Mouse (Mus musculus) c-Kit-negative CD71-positive TER-119-positive erythroid progenitor cells, embryonic 14.5 days (primary cell): ENCODE data around the gene Nudcd3.
"Not testable (repeated sequence)": the region's sequence is repeated elsewhere in the genome, so short reads cannot be mapped to it uniquely, and the experiment has no call there.

Experiments
- DNase-seq: peaks from one replicate; pipeline ENCODE4 v3.0.0-alpha.2; 2013; ENCODE audit warnings: low read depth, low spot score

The Nudcd3 gene

DNA sequence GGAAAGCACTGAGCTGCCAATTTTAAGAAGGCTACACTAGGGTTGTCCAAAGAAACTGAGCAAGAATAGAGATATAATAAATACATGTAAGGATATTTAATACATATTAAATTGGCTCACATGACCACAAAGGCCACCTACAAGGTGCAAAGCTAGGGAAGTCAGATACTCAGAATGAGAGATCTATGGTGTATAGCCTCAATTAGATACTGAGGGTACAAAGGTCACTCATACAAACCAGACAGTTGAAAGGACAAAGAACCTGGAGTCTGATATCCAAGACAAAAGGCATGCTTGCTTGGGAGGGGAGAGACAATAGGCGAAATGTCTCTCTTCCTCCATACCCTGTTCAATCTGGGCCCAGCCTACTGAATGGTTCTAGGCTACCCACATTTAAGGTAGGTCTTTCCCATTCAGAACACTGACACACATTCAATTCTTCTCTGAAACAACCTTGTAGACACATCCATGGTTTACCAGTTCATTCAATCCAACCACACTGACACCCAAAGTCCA, 76.6 kb downstream of the Nudcd3 start:
- DNase-seq: no peak

DNA sequence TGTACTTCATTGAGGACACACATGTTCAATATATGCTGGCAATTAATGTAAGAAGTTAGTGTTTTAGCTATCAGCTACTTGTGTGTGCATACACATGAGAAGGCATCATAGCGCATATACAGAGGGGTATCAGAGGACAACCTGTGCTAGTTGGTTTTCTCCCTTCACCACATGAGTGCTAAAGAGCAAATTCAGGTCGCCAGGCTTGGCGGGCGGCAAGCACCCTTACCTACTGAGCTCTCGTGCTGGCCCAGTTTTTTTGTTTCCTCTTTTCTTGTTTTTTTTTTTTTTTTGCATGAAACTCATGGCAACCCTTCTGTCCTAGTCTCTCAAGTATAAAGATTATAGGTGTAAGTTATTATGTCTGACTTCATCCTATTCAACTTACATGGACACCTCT, 77.6 kb downstream of the Nudcd3 start:
- DNase-seq: no peak

DNA sequence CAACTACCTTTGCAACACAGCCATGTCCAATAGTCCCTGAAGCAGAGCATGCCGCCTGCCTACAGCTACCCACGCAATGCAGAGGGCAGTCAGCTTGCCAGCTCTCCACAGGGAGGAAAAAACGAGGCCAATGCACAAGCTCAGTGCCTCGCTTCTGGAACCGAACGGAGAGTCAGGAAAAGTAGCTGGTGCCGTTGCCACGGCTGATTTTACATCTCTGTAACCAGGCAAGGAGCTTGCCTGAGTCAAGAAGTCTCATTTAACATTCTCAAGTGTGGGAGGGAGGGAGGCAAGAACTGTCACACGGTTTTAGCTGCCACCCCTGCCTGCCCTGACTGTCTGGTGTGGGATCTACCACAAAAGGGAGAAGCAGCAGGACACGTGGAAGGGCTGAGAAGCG, 79.6 kb downstream of the Nudcd3 start:
- no peak for DNase-seq

DNA sequence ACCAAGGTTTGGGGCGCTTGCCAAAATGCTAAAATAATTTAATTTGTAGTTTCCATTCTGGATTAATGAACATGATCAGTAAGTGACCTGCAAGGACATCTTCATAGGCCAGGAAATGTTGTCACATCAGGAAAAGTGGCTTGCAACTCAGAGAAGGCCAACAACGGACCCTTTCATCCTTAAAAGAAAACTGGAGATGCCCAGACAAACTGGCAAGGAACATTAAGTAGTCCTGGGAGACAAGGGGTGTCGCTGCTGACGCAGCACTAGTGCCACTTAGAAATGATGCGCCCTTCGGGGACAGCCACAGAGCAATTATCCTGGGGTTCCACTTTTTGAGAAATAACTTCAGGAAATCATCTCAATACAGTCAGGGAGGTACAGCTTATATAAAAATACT, 80.2 kb downstream of the Nudcd3 start:
- DNase-seq: no peak

DNA sequence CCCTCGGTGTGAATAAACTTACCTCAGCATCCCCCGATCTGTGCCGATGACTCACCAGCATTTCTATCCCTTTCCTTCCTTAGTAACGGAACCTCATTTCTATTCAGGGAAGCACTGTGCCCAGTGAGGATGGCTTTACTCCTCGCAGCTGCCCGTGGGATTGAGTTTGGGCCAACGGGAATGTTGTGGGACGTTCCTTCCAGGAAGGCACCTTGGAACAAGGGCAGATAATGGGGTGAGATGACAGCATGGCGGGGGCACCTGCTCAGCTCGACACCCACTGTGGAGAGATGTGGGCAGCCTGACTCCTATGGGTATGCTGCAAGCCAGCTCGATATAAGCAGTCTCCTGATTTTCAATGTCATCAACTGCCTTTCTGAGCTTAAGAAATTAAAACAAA, 80.9 kb downstream of the Nudcd3 start:
- no peak for DNase-seq

DNA sequence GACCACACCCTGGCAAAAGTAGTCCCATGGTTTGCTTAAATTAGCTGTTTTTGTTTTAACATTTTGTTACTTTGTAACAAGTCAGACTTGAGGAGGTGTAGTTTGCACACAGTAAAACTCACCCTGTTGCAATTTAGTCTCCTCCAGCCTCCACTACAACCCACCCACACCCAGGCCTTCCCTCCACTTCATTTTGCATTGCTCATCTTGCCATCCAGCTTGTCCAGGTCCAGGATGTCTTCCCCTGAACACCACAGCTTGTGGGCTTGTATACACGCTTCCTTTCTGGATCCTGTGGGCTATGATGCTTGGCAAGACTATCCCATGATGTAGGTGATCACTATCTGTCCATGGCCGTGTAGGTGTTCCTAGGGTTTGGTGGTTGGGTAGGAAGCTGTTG, 82.3 kb downstream of the Nudcd3 start:
- no peak for DNase-seq

DNA sequence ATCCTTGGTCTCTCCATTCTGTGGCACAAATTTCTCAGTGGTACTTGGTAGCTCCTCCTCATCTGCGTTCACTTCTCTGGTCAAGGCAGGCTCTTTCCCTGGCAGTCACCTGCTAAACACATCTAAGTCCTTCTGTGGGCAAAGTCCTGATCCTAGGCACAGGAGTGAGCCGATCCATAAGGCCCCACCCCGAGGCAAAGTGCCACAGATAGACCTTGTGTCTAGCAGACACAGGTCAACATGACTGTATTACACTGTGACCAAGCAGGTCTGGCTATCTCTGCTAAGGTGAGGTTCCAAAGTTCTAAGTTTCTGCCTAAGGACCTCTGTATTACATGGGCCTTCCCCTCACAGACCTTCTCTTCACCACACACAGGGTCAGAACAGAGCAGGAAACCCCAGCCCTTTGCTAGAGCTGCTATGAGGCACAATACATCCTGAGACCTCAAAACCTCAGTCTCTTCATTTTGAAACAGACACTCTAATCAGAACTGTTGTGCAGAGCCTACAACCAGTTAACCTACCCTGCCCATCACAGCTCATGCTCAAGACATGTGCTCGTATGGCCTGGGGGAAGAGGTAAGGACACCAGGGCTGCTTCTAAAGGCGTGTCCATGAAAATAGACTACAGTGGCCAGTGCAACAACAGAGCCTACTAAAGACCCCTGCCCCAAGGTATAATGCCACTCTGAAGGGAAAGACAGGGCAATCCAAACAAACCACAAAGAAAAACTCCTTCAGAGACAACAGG, 88.3 kb downstream of the Nudcd3 start:
- DNase-seq: no peak

DNA sequence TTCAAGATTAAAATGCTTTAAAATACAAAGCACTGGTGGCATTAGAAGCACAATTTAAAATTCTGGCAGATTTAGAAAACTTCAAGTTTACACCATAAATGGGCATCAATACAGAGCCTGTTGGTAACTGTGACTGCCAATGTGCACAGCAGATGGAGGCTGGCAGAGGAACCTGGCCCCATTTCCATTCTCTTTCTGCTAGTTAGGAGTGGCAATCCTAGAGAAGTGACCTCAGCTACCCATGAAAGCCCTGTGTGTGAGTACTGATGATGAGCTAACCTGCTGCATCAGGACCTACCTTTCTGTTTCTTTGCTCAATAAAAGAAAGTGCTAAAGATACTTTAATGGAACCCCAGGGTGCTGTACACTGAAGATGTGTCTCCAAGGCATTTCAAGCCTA, 90.2 kb downstream of the Nudcd3 start:
- no peak for DNase-seq

DNA sequence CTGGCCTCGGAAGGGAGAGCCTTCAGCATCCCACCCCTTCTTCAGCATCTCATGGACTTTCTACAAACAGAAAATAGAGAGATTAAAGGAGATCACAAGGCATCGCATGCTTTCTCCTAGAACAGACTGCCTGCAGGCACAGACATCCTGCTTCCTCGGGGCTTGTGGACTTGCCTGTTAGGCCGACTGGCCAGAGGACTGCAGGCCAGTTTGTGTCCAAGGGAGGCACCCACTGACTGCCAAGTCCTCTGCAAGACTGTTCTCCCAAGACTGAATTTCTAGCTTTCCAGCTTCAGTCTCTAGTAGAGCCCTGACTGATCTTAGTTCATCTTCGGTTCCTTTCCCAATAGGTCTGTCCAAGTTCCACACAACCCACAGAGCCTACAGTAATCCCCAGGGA, 91.9 kb downstream of the Nudcd3 start:
- DNase-seq: no peak

DNA sequence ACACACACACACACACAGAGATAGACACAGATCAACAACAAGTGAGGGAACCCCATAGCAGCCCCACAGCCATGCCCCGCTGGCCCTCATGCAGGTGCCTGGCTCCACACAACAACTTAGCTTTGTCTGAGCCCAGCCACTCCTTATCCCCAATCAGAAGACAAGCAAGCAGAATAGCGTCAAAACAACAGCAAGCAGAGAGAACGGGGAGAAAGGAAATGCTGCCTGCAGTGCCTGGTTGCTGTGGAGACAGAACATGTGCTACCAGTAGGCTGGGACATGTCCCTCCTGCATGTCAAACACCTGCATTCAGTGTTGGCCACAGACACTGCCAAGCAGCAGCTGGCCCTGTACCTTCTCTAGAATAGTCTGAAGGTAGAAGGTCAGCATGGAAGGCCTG, 92.5 kb downstream of the Nudcd3 start:
- no peak for DNase-seq

DNA sequence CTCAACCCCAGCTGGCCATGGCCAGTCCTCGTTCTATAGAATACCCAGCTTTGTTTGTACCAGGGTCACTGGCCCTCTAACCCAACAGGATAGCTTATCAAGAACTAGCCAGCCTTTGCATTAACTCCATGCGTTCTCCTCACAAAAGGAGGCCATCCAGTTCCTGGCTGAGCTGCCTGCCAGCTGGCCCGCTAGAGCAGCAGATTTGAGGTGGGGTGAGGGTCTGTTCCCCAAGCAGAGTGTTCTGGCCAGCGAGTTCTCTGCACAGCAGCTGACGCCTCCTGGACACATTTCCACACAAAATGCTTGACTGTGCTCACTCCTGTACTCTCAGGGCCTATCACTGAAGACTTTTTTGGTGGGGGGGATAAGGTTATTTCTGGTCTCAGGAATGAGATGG, 95.5 kb downstream of the Nudcd3 start:
- no peak for DNase-seq

DNA sequence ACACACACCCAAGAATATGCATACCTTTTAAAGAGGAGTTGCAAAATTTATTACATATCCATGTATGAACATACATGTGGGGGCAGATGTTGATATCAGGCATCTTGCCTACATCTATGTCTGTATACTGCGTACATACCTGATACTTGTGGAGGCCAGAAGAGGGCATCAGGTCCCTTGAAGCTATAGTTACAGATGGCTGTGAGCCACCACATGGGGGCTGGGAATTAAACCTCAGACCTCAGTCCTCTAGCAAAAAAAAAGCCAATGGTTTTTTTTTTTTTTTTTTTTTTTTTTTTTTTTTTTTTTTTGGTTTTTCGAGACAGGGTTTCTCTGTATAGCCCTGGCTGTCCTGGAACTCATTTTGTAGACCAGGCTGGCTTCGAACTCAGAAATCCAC, 103.6 kb downstream of the Nudcd3 start:
- DNase-seq: not testable (repeated sequence)

DNA sequence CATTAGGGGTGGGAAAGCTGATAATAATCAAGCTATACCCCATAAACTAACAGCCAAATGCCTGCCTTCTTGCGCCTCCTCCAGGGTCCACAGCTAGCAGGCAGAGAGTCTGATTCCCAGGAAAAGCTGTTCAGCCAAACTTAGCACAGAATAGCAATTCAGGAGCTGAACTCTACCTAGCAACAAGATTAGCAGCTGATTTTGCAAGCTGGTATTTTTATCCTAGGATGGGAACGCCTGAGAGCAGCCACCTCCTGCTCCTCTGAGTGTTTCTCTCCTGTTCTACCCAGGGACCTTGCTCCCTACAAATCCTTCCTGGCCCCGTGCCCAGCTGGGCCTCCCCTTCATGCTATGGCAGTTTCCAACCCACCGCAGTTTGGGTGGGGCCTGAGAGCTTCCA, 113.2 kb downstream of the Nudcd3 start:
- no peak for DNase-seq

DNA sequence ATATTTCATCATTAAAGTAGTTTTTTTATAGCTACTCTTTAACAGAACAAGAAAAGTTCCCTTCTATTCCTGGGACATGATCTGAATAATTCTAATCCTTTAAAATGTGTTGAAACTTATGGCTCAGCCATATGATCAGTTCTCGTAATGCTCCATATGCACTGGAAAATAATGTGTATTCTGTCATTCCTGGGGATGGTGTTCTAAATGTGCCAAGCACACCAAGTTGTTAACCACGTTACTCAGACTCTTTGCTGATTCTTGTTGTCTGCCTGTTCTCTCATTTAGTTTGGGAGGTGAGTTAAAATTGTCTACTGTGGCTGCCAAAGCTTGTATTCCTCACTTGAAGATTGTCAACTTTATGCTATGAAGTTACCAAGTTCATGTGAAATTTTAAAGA, 121.5 kb downstream of the Nudcd3 start:
- DNase-seq: no peak

DNA sequence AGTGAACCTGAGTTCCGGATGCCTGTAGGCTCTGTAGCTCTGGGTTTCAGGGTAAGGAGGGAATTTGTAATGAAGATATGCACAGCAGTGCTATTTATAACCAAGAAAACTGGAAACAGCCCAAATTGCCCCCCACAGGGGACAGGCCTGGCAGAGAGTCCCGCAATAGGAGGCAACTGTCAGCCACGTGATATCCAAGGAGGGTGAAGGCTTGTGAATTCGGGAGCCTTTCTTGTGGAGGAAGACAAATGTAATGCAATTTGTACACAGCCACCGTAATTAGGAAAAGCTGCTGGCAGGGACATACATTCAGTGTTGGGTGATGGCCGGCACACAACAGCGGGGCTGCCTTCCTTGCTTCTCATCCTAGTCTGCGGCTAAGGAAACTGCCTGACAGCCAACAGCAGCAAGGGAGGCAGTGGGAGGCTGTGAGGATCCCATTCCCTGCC, 124.6 kb downstream of the Nudcd3 start:
- DNase-seq: no peak

DNA sequence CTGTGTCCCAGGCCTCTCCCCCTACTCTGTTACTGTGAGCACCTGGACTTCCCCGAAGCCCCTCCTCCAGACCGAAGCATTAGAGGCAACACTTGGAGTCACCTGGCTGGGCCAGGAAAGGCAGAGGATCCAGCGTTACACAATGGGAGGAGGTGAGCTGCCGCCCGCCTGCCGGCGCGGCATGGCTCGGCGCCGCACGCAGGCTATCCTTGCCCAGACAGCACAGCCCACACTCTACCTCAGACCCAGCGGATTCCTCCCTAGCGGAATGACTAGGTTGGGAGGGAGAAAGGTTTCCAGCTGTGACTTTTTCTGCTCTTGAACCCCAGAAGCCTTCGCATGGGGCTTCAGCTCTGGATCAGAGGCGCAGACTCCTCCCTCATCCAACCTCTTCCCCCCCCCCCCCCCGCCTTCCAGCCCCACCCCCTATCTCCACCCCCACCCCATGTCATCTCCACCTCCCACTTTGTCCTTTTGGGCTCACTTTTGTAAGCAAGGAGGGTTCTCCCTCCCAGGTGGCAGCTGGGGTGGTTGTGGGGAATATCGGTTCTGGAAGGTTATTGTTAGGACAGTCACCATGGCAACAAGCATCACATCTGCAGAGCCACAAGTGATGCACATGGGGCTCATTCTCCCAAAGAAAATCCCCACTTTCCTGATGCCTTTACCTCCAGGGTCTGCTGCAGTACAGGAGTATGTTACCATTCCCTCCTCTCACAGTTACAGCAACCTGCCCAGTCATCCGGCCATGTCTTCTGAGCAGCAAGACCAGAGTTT, 131.8 kb downstream of the Nudcd3 start:
- no peak for DNase-seq

DNA sequence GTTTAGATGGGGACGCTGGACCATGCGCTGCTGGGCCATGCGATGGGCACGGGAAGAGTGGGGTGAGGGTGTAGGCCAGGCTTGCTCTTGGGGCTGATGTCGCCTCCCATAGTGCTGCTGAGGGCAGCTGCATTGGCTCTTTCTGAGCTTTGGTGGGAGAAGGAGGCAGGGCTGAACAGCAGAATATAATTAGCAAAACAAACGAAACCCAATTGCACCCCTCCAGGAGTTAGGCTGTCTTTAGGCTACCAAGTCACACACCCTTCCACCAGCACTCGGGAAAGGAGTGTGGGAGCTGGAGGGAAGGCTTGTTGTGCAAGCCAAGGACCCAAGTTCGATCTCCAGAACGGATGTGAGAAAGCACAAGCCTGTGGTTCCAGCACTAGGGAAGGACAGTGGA, 133.1 kb downstream of the Nudcd3 start:
- DNase-seq: no peak

DNA sequence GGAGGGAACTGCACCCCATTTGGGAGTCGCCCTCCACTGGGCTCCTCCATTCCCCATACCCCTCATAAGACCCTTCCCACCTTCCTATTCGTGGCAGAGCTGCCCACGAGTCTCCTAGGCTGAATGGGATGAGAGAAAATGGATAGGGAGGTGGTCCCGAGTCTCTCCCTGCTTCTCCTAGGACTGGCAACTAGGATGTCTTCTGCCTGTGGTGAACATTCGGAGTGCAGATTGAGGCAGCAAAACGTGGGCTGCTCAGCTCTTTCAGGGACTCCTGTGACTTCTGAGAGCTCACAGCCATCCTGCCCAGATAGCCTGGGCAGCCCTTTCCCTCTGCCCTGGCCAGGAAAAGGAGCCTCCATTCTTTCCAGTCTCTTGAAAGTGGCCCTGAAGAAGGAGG, 134.0 kb downstream of the Nudcd3 start, which contains the start of gene Camk2b:
Camk2b (minus strand) TSS at position 187 of the 400 bp plus-strand sequence.
- no peak for DNase-seq

DNA sequence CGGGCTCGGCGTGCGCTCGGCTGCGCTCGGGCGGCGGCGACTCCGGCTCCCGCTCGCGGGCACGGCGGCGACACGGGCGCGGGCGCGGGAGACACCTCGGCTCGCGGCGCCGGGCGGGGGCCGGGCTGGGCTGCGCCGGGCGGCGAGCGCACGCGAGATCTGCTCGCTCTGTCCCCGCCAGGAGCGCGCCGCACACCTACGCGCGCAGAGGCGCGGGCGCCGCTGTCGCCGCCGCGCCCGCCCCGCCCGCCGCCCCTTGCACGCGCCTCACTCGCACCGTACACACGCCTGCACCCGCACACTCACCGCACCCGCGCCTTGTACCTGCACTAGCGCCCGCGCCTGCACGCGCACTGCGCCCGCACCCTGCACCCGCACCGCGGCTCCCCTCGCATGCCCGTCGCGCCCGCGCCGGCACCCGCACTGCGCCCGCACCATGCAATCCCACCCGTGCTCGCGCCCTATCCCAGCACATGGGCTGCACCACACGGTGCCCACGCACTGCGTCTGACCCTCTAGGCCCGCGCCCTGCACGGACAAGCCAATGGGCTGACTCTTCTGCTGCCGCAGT, 134.6 kb downstream of the Nudcd3 start:
- DNase-seq: no peak

DNA sequence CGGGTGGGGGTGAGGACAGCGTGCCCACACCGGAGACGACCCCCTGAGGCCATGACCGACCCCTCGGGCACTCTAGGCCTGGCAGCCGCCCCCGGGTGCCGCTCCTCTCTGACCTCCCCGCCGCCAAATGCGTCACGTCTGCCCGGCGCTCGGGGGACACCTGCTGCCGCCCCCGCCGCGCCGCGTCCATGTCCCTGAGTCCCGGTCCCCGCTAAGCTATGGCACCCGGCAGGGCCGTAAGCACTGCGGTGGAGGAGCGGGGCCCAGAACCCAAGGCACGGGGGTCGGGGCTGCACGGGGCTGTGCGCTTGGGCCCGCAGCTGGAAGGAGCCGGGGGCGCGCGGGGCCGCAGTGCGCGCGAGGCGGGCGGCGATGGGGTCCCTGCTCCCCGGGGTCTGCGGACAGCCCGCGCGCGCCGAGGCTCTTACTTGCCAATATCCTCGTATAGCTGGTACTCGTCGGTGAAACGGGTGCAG, 135.1 kb downstream of the Nudcd3 start:
- DNase-seq: no peak

DNA sequence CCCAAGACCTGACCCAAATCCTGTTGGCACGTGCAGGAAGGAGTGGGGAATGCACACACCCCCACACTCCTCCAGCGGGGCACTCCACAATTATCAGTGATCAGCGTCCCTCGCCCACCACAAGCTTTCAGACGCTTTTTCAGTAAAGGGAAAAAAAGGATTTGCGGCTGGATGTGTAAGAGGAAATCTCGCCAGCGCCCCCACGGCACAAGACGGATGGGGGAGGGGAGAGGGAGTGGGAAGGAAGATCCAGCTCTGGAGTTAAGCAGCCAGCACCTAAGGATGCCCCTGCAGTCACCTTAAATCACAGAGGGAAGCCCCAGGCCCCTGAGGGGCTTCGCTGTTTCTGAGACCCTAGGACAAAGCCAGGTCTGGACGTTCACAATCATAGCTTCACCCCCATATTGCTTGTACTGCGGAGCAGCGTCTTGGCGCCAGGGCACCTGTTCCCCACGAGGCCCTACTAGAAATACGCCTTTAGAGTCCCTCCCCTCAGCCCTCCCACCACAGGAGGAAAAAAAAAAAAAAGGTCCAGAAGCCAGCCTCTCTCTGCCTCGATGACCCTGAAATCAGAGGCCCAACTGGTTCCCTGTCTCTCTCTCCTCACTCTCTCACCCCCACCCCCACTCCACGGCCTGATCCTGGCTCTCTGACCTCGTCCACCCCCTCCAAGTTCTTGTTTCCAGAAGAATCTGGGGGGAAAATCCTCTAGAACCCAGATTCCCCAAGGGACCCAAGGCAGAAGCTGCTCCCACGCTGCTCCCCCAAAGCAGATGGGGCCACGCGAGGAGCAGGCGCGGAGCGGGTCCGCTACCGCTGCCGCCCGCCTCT, 135.8 kb downstream of the Nudcd3 start:
- DNase-seq: no peak
